Mouse (Mus musculus) MEL (cell line): Measurements from ENCODE around the gene Gm38431. TPM values are rescaled to one million over a fixed set of nuclear protein-coding genes. Genes with fewer than 3 reads are reported as not detected.
A peak's percentile ranks its signal among the peaks of the same experiment; 100 is the strongest.

Experiments used
- DNase-seq: peaks from one replicate; pipeline ENCODE4 v3.0.0; 2011; ENCODE audit warnings: low read depth, low spot score
- H3K27ac ChIP-seq: 2 replicates; pipeline ENCODE4 v1.5.1; 2012; ENCODE audit warnings: low read depth, mild to moderate bottlenecking, control low read depth, low read length, moderate library complexity; ENCODE audit not compliant: control insufficient read depth
- H3K27me3 ChIP-seq, 2 experiments: fragments of 150-350 bp in 1 of 2; sonication (generic) in 1 of 2; 2 replicates each; pipeline ENCODE4 v1.6.1; 2012; ENCODE audit warnings: low read length in 2 of 2, mild to moderate bottlenecking in 2 of 2, improper control_type of control experiment in 1 of 2, moderate library complexity in 1 of 2; ENCODE audit not compliant: insufficient read depth in 2 of 2, control insufficient read depth in 1 of 2
- H3K36me3 ChIP-seq, 2 experiments: 2 replicates each; pipeline ENCODE4 v1.6.1; 2012 to 2014; ENCODE audit warnings: low read length in 2 of 2, improper control_type of control experiment in 1 of 2, inconsistent platforms in 1 of 2, mild to moderate bottlenecking in 1 of 2; ENCODE audit not compliant: insufficient read depth in 2 of 2, control insufficient read depth in 1 of 2
- H3K4me1 ChIP-seq, 2 experiments: fragments of 150-350 bp in 1 of 2; sonication (generic) in 1 of 2; 2 replicates each; pipeline ENCODE4 v1.6.1; 2012; ENCODE audit warnings: low read length in 2 of 2, improper control_type of control experiment in 1 of 2, mild to moderate bottlenecking in 1 of 2; ENCODE audit not compliant: insufficient read depth in 2 of 2, control insufficient read depth in 1 of 2
- H3K4me3 ChIP-seq, 2 experiments: fragments of 150-350 bp in 1 of 2; sonication (generic) in 1 of 2; 2 replicates each; pipeline ENCODE4 v1.5.1; 2012; ENCODE audit warnings: low read depth in 2 of 2, low read length in 2 of 2, mild to moderate bottlenecking in 2 of 2, moderate library complexity in 2 of 2, control low read depth in 1 of 2, improper control_type of control experiment in 1 of 2; ENCODE audit not compliant: control insufficient read depth in 1 of 2, insufficient read depth in 1 of 2
- H3K79me2 ChIP-seq: 2 replicates; pipeline ENCODE4 v1.6.1; 2012; ENCODE audit warnings: mild to moderate bottlenecking, low read length, moderate library complexity; ENCODE audit not compliant: control insufficient read depth, poor library complexity, insufficient read depth
- H3K9ac ChIP-seq: 2 replicates; pipeline ENCODE4 v1.6.1; 2012; ENCODE audit warnings: low read depth, mild to moderate bottlenecking, control low read depth, low read length, moderate library complexity; ENCODE audit not compliant: control insufficient read depth, poor library complexity, severe bottlenecking
- H3K9me3 ChIP-seq: fragments of 150-350 bp; sonication (generic); replicated peaks from 2 replicates; pipeline ENCODE4 v1.6.1; 2012; ENCODE audit warnings: mild to moderate bottlenecking, low read length, improper control_type of control experiment, moderate library complexity; ENCODE audit not compliant: insufficient read depth
- CHD1 ChIP-seq: IDR thresholded peaks from 2 replicates; pipeline ENCODE4 v1.6.1; 2012; ENCODE audit warnings: low read depth, mild to moderate bottlenecking, inconsistent platforms, low read length, improper control_type of control experiment
- CHD2 ChIP-seq: IDR thresholded peaks from 2 replicates; pipeline ENCODE4 v1.6.1; 2011; ENCODE audit warnings: low read length, improper control_type of control experiment
- CTCF ChIP-seq, 3 experiments: IDR thresholded peaks in 2 of 3; conservative IDR thresholded peaks in 1 of 3; 2 replicates each; pipeline ENCODE4 v1.5.1; 2011 to 2012; ENCODE audit warnings: low read length in 3 of 3, low read depth in 2 of 3, mild to moderate bottlenecking in 2 of 3, improper control_type of control experiment in 1 of 3, inconsistent platforms in 1 of 3, mixed read lengths in 1 of 3, moderate library complexity in 1 of 3; ENCODE audit not compliant: control insufficient read depth in 1 of 3, insufficient read depth in 1 of 3, poor library complexity in 1 of 3, severe bottlenecking in 1 of 3
- E2F4 ChIP-seq: IDR thresholded peaks from 2 replicates; pipeline ENCODE4 v1.6.1; 2011; ENCODE audit warnings: low read depth, low read length, improper control_type of control experiment, borderline replicate concordance
- EP300 ChIP-seq, 2 experiments: IDR thresholded peaks; 2 replicates each; pipeline ENCODE4 v1.6.1; 2011; ENCODE audit warnings: improper control_type of control experiment in 2 of 2, low read length in 2 of 2, low read depth in 1 of 2, mild to moderate bottlenecking in 1 of 2
- ETS1 ChIP-seq: IDR thresholded peaks from 2 replicates; pipeline ENCODE4 v1.6.1; 2012; ENCODE audit warnings: low read depth, mild to moderate bottlenecking, inconsistent platforms, low read length, improper control_type of control experiment, moderate library complexity
- GATA1 ChIP-seq: IDR thresholded peaks from 2 replicates; pipeline ENCODE4 v1.6.1; 2011; ENCODE audit warnings: low read depth, low read length, improper control_type of control experiment
- JUND ChIP-seq: IDR thresholded peaks from 2 replicates; pipeline ENCODE4 v1.6.1; 2011; ENCODE audit warnings: low read depth, mild to moderate bottlenecking, improper control_type of control experiment, low read length
- KAT2A ChIP-seq: conservative IDR thresholded peaks from 2 replicates; pipeline ENCODE4 v1.6.1; 2012; ENCODE audit warnings: low read depth, low read length, improper control_type of control experiment, inconsistent platforms
- MAX ChIP-seq: IDR thresholded peaks from 2 replicates; pipeline ENCODE4 v1.6.1; 2011; ENCODE audit warnings: low read length, improper control_type of control experiment
- MAZ ChIP-seq: IDR thresholded peaks from 2 replicates; pipeline ENCODE4 v1.6.1; 2012; ENCODE audit warnings: low read depth, mild to moderate bottlenecking, inconsistent platforms, low read length, improper control_type of control experiment
- MYC ChIP-seq: IDR thresholded peaks from 2 replicates; pipeline ENCODE4 v1.6.1; 2011; ENCODE audit warnings: low read depth, mild to moderate bottlenecking, low read length, improper control_type of control experiment, moderate library complexity
- NELFE ChIP-seq: IDR thresholded peaks from 2 replicates; pipeline ENCODE4 v1.6.1; 2011; ENCODE audit warnings: low read depth, low read length, improper control_type of control experiment
- POLR2A ChIP-seq, 2 experiments: IDR thresholded peaks; 2 replicates each; pipeline ENCODE4 v1.6.1; 2011 to 2012; ENCODE audit warnings: low read length in 2 of 2, mild to moderate bottlenecking in 2 of 2, control low read depth in 1 of 2, improper control_type of control experiment in 1 of 2, low read depth in 1 of 2, moderate library complexity in 1 of 2; ENCODE audit not compliant: control insufficient read depth in 1 of 2, insufficient read depth in 1 of 2, poor library complexity in 1 of 2
- POLR2AphosphoS5 ChIP-seq: IDR thresholded peaks from 2 replicates; pipeline ENCODE4 v1.6.1; 2012; ENCODE audit warnings: low read depth, borderline replicate concordance, mild to moderate bottlenecking, inconsistent platforms, low read length, moderate library complexity, mixed read lengths
- TAL1 ChIP-seq: IDR thresholded peaks from 2 replicates; pipeline ENCODE4 v1.6.1; 2012; ENCODE audit warnings: mild to moderate bottlenecking, inconsistent platforms, low read length, moderate library complexity, mixed read lengths
- TCF12 ChIP-seq: IDR thresholded peaks from 2 replicates; pipeline ENCODE4 v1.6.1; 2014; ENCODE audit warnings: low read depth, mild to moderate bottlenecking, inconsistent platforms, low read length, improper control_type of control experiment, moderate library complexity
- UBTF ChIP-seq: IDR thresholded peaks from 2 replicates; pipeline ENCODE4 v1.6.1; 2012; ENCODE audit warnings: low read depth, mild to moderate bottlenecking, inconsistent platforms, low read length, improper control_type of control experiment, moderate library complexity, borderline replicate concordance; ENCODE audit not compliant: insufficient read depth
- USF1 ChIP-seq: IDR thresholded peaks from 2 replicates; pipeline ENCODE4 v1.6.1; 2014; ENCODE audit warnings: low read depth, mild to moderate bottlenecking, inconsistent platforms, low read length, improper control_type of control experiment, moderate library complexity
- ZKSCAN1 ChIP-seq: IDR thresholded peaks from 2 replicates; pipeline ENCODE4 v1.6.1; 2012; ENCODE audit warnings: low read depth, mild to moderate bottlenecking, inconsistent platforms, low read length, improper control_type of control experiment, moderate library complexity
- ZMIZ1 ChIP-seq: IDR thresholded peaks from 2 replicates; pipeline ENCODE4 v1.6.1; 2012; ENCODE audit warnings: low read depth, mild to moderate bottlenecking, inconsistent platforms, low read length, improper control_type of control experiment, moderate library complexity
- ZNF384 ChIP-seq: IDR thresholded peaks from 2 replicates; pipeline ENCODE4 v1.6.1; 2012; ENCODE audit warnings: low read depth, mild to moderate bottlenecking, inconsistent platforms, low read length, improper control_type of control experiment
- polyA plus RNA-seq, 2 experiments: library from polyadenylated mRNA; stranded (reverse) in 1 of 2; unstranded in 1 of 2; fragments of >175 nt in 1 of 2; fragments of >200 nt in 1 of 2; gene quantifications; 2 replicates each; pipeline versions ENCODE4 v1.2.1 to v1.2.4; 2012; ENCODE audit warnings: low replicate concordance in 2 of 2, low read depth in 1 of 2; ENCODE audit not compliant: insufficient read length in 2 of 2, insufficient read depth in 1 of 2, missing spikeins in 1 of 2
- total RNA-seq: library from RNA; depleted of rRNA; stranded (reverse); fragments of 300-350 nt; gene quantifications from 2 replicates; pipeline ENCODE4 v1.2.3, GENCODE M21; 2012

The Gm38431 gene
- total and polyA plus RNA-seq, 3 experiments, result 38.9 to 191 (median 42.1) TPM

- Histone ChIP-seq H3K79me2 (peaks cover 23% of the 10 kb centered on the region), H3K36me3 (peaks cover 0 to 17% of the 10 kb centered on the region in 2 experiments; a peak in 2 of 4 replicates), H3K4me3 (peak within 1 kb of the TSS; percentile 53 to 58), H3K9ac (peak within 1 kb of the TSS; percentile 73), H3K27ac (peak within 1 kb of the TSS; percentile 83), H3K9me3 (no peaks in the 10 kb centered on the region)
- TF ChIP-seq NELFE (no peak), ETS1 (no peak), UBTF (no peak), TAL1 (peak; percentile 100), CHD2 (no peak), GATA1 (peak; percentile 99), ZKSCAN1 (no peak), CTCF (IDR thresholded peaks at IDR 0.05 in 2 of 3, conservative IDR thresholded peaks at IDR 0.05 in 1 of 3; ENCODE audit: control insufficient read depth in 1 of 3, insufficient read depth in 1 of 3, low read depth in 2 of 3, low read length in 3 of 3, poor library complexity in 1 of 3, severe bottlenecking in 1 of 3) (peak in 1 of 3 experiments; percentile 99; a peak in 2 of 6 replicates), POLR2AphosphoS5 (no peak; the same call in 1 of the 2 replicates), MAX (no peak), ZNF384 (no peak)
- TF ChIP-seq, all 39 proteins: peak for 3
- Histone ChIP-seq H3K27me3 (no peaks in the 10 kb centered on the region), H3K4me1 (peaks cover 14 to 30% of the 10 kb centered on the region in 2 experiments)
- peak; percentile 100 for DNase-seq
Observed at GRCm38 (mm10) chr9:21029291-21030054, 62.3 kb downstream of the Gm38431 start, which contains the start of gene Icam4. Gene Icam4 (plus strand): TSS chr9:21029373.

DNA sequence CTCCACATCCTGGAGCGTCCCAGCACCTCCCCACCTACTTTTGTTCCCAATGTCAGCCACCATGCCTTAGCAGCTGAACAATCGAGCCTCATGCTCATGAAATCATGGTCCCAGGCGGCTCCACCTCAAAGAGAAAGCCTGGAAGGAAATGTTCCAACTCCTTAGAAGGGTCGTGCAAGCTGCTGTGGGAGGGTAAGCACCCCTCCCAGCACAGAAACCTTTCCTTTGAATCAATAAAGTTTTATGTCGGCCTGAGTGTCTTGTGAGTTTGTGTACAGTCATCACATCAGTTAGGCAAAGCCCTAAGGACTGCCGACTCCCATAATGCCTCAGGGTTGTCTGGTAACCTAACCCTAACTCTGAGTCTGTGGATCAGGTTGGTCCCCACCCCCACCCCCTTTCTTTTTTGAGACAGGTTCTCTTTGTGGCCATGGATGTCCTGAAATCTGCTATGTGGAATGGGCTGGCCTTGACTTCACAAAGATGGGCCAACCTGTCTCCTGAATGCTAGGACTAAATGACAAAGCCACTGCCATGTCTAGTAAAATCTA, 63.2 kb downstream of the Gm38431 start:
- H3K36me3 ChIP-seq, result peaks cover 0 to 17% of the 10 kb centered on the region in 2 experiments; a peak in 2 of 4 replicates

More for the DNA sequence above, 63.2 kb downstream of the Gm38431 start:
- Histone ChIP-seq H3K27ac (peak overlapping the region; percentile 83), H3K9ac (peak overlapping the region; percentile 56), H3K4me3 (peak overlapping the region; percentile 18 to 33), H3K79me2 (peaks cover 23% of the 10 kb centered on the region), H3K4me1 (peaks cover 14 to 24% of the 10 kb centered on the region in 2 experiments), H3K27me3 (no peaks in the 10 kb centered on the region)
- peak; percentile 96 for DNase-seq
- TF ChIP-seq POLR2A (IDR thresholded peaks at IDR 0.05; ENCODE audit: control insufficient read depth in 1 of 2, insufficient read depth in 1 of 2, low read depth in 1 of 2, low read length in 2 of 2, poor library complexity in 1 of 2), result no peak
- no peak for TF ChIP-seq EP300 (IDR thresholded peaks at IDR 0.05; ENCODE audit: low read depth in 1 of 2, low read length in 2 of 2)
- no peak for TF ChIP-seq E2F4
- no peak for TF ChIP-seq ZMIZ1
- TF ChIP-seq JUND, result no peak
- no peak for TF ChIP-seq MYC
- TF ChIP-seq KAT2A, result no peak
- no peak for TF ChIP-seq USF1
- TF ChIP-seq TCF12, result no peak
- no peak for TF ChIP-seq CHD1
- TF ChIP-seq MAZ, result no peak
- TF ChIP-seq, all 39 proteins: peak for 0
- H3K9me3 ChIP-seq, result no peaks in the 10 kb centered on the region
